Mouse (Mus musculus): ENCODE measurements around the gene Folr1. TPM values are rescaled to one million over a fixed set of nuclear protein-coding genes. Genes with fewer than 3 reads are reported as not detected.

Folr1 gene
- polyA plus RNA-seq, 1 experiment from 2014 or later, result 3.2 TPM

GRCm38 (mm10) chr7:101833352-101833751 lies 37.2 kb downstream of the Folr1 start:
- Histone ChIP-seq H3K36me3 (ENCODE audit: control insufficient read depth, insufficient read depth, low read length) (peaks cover 34% of the 10 kb centered on the region), H3K27ac (ENCODE audit: low read depth, low read length) (no peak overlapping the region), H3K4me3 (ENCODE audit: low read depth, low read length) (no peak overlapping the region), H3K4me2 (0 out of 2 replicates have a peak overlapping the region, but pooled peaks have one; percentile 87), H3K9ac (ENCODE audit: low read depth, low read length) (no peak overlapping the region), H3K27me3 (ENCODE audit: control insufficient read depth, insufficient read depth, low read length) (no peaks in the 10 kb centered on the region), H3K4me1 (ENCODE audit: control insufficient read depth, insufficient read depth, low read length) (peaks cover 19% of the 10 kb centered on the region), H3K9me3 (replicated peaks; ENCODE audit: control insufficient read depth, low read length) (no peaks in the 10 kb centered on the region)
- ATAC-seq (replicated peaks; ENCODE audit: insufficient number of reproducible peaks, low FRiP score, low TSS enrichment), result no peak
- WGBS (ENCODE audit: insufficient replicate concordance), result 70% methylated on average over 5 of the region's 5 CpGs

GRCm38 (mm10) chr7:101832372-101832771 lies 38.2 kb downstream of the Folr1 start:
- Histone ChIP-seq H3K27ac (ENCODE audit: low read depth, low read length) (no peak overlapping the region), H3K9me3 (replicated peaks; ENCODE audit: control insufficient read depth, low read length) (no peaks in the 10 kb centered on the region), H3K4me3 (ENCODE audit: low read depth, low read length) (no peak overlapping the region), H3K27me3 (ENCODE audit: control insufficient read depth, insufficient read depth, low read length) (no peaks in the 10 kb centered on the region), H3K4me2 (no peak overlapping the region), H3K4me1 (ENCODE audit: control insufficient read depth, insufficient read depth, low read length) (peaks cover 19% of the 10 kb centered on the region), H3K9ac (ENCODE audit: low read depth, low read length) (no peak overlapping the region), H3K36me3 (ENCODE audit: control insufficient read depth, insufficient read depth, low read length) (peaks cover 44% of the 10 kb centered on the region)
- WGBS (ENCODE audit: insufficient replicate concordance), result 94% methylated on average over 4 of the region's 4 CpGs
- no peak for ATAC-seq (replicated peaks; ENCODE audit: insufficient number of reproducible peaks, low FRiP score, low TSS enrichment)

- Histone ChIP-seq H3K4me3 (ENCODE audit: low read depth, low read length) (no peak overlapping the region), H3K9me3 (replicated peaks; ENCODE audit: control insufficient read depth, low read length) (no peaks in the 10 kb centered on the region), H3K27me3 (ENCODE audit: control insufficient read depth, insufficient read depth, low read length) (no peaks in the 10 kb centered on the region), H3K4me1 (ENCODE audit: control insufficient read depth, insufficient read depth, low read length) (peaks cover 19% of the 10 kb centered on the region), H3K9ac (ENCODE audit: low read depth, low read length) (no peak overlapping the region), H3K4me2 (no peak overlapping the region), H3K27ac (ENCODE audit: low read depth, low read length) (no peak overlapping the region), H3K36me3 (ENCODE audit: control insufficient read depth, insufficient read depth, low read length) (peaks cover 53% of the 10 kb centered on the region)
- ATAC-seq (replicated peaks; ENCODE audit: insufficient number of reproducible peaks, low FRiP score, low TSS enrichment), result no peak
- WGBS (ENCODE audit: insufficient replicate concordance), result 90% methylated on average over 8 of the region's 8 CpGs
These were observed 39.2 kb downstream of the Folr1 start for GRCm38 (mm10) chr7:101831437-101831836.

GRCm38 (mm10) chr7:101830373-101830772 lies 40.2 kb downstream of the Folr1 start:
- no peak overlapping the region for H3K4me2 ChIP-seq
- ATAC-seq (replicated peaks; ENCODE audit: insufficient number of reproducible peaks, low FRiP score, low TSS enrichment), result no peak
- WGBS (ENCODE audit: insufficient replicate concordance), result 83% methylated on average over 3 of the region's 3 CpGs
- no peak overlapping the region for H3K27ac ChIP-seq (ENCODE audit: low read depth, low read length)
- peaks cover 16% of the 10 kb centered on the region for H3K4me1 ChIP-seq (ENCODE audit: control insufficient read depth, insufficient read depth, low read length)
- H3K4me3 ChIP-seq (ENCODE audit: low read depth, low read length), result no peak overlapping the region
- H3K9me3 ChIP-seq (replicated peaks; ENCODE audit: control insufficient read depth, low read length), result no peaks in the 10 kb centered on the region
- H3K36me3 ChIP-seq (ENCODE audit: control insufficient read depth, insufficient read depth, low read length), result peaks cover 63% of the 10 kb centered on the region
- H3K9ac ChIP-seq (ENCODE audit: low read depth, low read length), result no peak overlapping the region
- H3K27me3 ChIP-seq (ENCODE audit: control insufficient read depth, insufficient read depth, low read length), result no peaks in the 10 kb centered on the region

GRCm38 (mm10) chr7:101823758-101824630 lies 46.6 kb downstream of the Folr1 start:
- Histone ChIP-seq H3K27ac (ENCODE audit: low read depth, low read length) (no peak overlapping the region), H3K4me1 (ENCODE audit: control insufficient read depth, insufficient read depth, low read length) (peaks cover 23% of the 10 kb centered on the region; the same call in 1 of the 2 replicates), H3K27me3 (ENCODE audit: control insufficient read depth, insufficient read depth, low read length) (peaks cover 29% of the 10 kb centered on the region), H3K4me2 (no peak overlapping the region), H3K4me3 (ENCODE audit: low read depth, low read length) (no peak overlapping the region), H3K9ac (ENCODE audit: low read depth, low read length) (no peak overlapping the region), H3K36me3 (ENCODE audit: control insufficient read depth, insufficient read depth, low read length) (peaks cover 39% of the 10 kb centered on the region), H3K9me3 (replicated peaks; ENCODE audit: control insufficient read depth, low read length) (no peaks in the 10 kb centered on the region)
- 87% methylated on average over 18 of the region's 18 CpGs for WGBS (ENCODE audit: insufficient replicate concordance)
- ATAC-seq (replicated peaks; ENCODE audit: insufficient number of reproducible peaks, low FRiP score, low TSS enrichment), result no peak

DNA sequence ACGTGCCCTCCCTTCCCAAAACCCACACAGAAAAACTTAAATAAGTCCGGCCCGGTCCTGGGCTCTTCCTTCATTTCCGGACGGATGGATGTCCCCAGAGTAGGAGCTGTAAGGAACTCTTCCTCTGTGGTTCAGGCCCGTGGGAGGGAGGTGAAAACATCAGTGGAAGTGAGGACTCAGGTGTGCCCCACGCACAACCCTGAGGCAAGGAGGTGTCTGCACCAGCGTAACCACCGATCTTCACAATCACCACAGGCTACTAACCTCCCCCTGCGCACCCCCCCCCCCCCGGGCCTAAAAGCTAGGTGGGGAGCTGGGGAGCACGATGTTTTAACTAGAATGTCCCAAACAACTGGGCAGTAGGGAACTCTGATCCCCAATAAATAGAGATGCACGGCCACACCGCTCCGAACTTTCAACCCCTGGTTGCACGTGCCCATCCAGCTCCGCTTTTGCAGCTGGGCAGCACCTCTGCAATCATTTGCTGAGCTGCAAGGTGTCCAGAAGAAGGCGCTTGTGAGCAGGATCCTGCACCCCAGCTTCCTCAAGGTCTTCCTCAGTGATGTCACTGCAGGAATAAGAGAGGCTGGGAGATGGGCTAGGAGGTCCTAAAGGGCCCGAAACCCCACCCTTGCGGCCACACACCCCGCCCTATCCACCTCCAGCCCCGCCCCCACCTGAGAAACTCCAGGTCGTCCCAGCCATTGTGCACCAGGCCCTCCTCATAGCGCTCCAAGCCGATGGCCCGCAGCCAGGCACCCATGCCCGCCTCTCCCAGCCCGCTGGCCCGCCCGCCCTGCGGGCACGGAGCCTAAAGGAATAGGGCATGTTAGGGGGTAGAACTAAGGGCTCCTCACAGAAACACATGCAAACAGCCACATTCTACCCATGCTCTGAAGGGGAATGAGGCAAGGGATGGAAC lies 47.5 kb downstream of the Folr1 start:
- H3K36me3 ChIP-seq (ENCODE audit: control insufficient read depth, insufficient read depth, low read length), result peaks cover 34% of the 10 kb centered on the region
- peak overlapping the region; percentile 95; the same call in 1 of the 2 replicates for H3K4me2 ChIP-seq

DNA sequence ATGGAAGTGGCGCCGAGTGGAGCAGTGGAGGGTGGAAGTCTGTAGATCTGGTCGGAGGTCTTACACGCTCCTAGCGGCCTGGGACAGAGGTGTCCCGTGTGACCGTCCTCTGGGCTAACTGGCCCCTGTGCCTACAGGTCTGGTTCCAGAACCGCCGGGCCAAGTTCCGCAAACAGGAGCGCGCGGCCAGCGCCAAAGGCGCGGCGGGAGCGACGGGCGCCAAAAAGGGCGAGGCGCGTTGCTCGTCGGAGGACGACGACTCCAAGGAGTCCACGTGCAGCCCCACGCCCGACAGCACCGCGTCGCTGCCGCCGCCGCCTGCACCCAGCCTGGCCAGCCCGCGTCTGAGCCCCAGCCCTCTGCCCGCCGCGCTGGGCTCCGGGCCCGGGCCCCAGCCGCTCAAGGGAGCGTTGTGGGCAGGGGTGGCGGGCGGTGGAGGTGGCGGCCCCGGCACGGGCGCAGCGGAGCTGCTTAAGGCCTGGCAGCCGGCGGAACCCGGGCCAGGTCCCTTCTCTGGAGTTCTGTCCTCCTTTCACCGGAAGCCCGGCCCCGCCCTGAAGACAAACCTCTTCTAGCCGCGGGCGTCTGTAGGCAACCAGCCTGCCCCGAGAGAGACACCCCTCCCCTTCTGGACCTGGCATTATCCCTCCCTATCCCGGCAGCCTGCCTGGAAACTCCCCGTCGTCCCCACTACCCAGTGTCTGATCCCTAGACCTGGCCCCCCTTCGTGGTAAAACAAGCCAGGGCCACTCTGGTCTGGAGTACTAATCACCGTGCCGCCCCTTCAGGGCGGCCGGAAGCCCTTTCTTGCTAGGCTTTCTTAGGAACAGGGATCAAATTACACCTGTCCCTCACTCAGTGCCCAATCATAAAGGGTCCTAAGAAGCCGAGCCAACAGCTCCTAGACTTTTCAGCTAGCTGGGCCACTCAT lies 48.8 kb downstream of the Folr1 start:
- WGBS (ENCODE audit: insufficient replicate concordance), result under 1% methylated on average over 68 of the region's 71 CpGs
- Histone ChIP-seq H3K4me2 (peak overlapping the region; percentile 95), H3K27ac (ENCODE audit: low read depth, low read length) (peak overlapping the region; percentile 79), H3K4me3 (ENCODE audit: low read depth, low read length) (peak overlapping the region; percentile 53), H3K36me3 (ENCODE audit: control insufficient read depth, insufficient read depth, low read length) (peaks cover 22% of the 10 kb centered on the region), H3K9ac (ENCODE audit: low read depth, low read length) (peak overlapping the region; percentile 67), H3K27me3 (ENCODE audit: control insufficient read depth, insufficient read depth, low read length) (peaks cover 50% of the 10 kb centered on the region), H3K9me3 (replicated peaks; ENCODE audit: control insufficient read depth, low read length) (no peaks in the 10 kb centered on the region), H3K4me1 (ENCODE audit: control insufficient read depth, insufficient read depth, low read length) (peaks cover 29% of the 10 kb centered on the region)
- peak; percentile 77 for ATAC-seq (replicated peaks; ENCODE audit: insufficient number of reproducible peaks, low FRiP score, low TSS enrichment)

More for the DNA sequence above, 47.5 kb downstream of the Folr1 start:
- Histone ChIP-seq H3K9me3 (replicated peaks; ENCODE audit: control insufficient read depth, low read length) (no peaks in the 10 kb centered on the region), H3K9ac (ENCODE audit: low read depth, low read length) (no peak overlapping the region), H3K4me1 (ENCODE audit: control insufficient read depth, insufficient read depth, low read length) (peaks cover 27% of the 10 kb centered on the region), H3K27me3 (ENCODE audit: control insufficient read depth, insufficient read depth, low read length) (peaks cover 38% of the 10 kb centered on the region), H3K4me3 (ENCODE audit: low read depth, low read length) (no peak overlapping the region), H3K27ac (ENCODE audit: low read depth, low read length) (no peak overlapping the region)
- ATAC-seq (replicated peaks; ENCODE audit: insufficient number of reproducible peaks, low FRiP score, low TSS enrichment), result no peak
- 33% methylated on average over 32 of the region's 32 CpGs for WGBS (ENCODE audit: insufficient replicate concordance)
